Mouse (Mus musculus) testis, postnatal 10 days (tissue): Measurements from ENCODE around the gene Kif1c.
A peak's percentile ranks its signal among the peaks of the same experiment; 100 is the strongest.

Experiments
- DNase-seq: peaks from one replicate; pipeline ENCODE4 v3.0.0; 2021; ENCODE audit warnings: low spot score

Kif1c gene

DNA sequence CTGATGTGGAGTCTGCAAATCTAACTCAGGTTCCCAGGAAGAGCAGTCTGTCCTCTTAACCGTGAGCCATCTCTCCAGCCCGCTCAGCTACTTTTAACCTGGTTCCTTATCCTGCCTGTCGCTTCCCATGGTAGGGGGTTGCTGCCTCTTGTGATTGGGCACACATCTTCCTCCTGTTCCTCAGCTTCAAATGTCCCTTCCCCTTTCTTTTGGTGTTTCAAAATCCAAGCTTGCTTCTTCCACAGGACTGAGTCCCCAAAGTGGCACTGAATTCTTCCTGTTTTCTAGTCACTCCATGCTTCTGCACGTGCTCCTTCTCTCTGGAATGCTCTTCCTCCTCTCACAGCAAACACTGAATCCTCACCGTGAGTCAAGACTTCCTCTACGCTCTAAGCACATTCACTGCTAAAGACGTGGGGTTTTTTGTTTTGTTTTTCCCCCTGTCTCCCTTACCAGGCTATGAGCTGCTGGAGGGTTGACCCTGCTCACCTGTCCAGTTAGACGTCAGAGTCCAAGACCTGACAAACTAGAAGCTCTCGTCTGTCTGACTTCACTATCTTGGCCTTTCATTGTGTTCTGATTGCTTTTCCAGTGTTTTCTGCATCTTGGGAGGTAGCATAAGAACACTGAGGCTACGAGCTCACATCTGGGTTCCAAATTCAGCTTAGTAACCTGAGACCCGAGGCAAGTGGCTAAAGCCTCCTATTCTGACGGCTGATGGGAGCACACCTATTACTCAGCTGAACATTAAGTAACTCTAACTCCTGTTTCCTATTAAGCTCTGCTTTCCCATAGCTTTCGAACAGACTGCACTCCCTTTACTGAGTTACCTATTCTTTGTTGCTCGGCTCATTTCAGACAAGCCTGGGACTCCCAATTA is 32.8 kb upstream of the Kif1c start:
- no peak for DNase-seq

DNA sequence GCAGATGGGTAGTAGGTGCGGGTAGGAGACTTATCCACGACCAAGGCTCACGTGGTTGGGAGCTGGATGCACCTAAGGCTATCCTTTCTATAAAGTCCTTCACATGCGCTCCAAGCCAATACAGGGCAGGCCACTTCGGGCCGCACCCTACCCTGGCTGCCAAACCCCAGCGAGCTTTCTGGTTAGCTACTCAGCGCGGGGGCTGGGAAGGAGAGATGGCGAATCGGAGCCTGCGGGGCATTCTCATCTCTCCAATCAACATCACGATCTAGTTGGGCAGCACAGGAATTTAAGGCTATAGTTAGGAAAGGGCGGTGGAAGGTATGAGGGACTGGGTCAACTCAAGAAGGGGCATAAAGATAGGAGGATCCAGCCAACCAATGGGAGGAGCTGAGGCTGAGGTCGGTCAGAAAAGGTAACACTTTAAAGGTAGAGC is 32.0 kb upstream of the Kif1c start:
- peak; percentile 74 for DNase-seq

DNA sequence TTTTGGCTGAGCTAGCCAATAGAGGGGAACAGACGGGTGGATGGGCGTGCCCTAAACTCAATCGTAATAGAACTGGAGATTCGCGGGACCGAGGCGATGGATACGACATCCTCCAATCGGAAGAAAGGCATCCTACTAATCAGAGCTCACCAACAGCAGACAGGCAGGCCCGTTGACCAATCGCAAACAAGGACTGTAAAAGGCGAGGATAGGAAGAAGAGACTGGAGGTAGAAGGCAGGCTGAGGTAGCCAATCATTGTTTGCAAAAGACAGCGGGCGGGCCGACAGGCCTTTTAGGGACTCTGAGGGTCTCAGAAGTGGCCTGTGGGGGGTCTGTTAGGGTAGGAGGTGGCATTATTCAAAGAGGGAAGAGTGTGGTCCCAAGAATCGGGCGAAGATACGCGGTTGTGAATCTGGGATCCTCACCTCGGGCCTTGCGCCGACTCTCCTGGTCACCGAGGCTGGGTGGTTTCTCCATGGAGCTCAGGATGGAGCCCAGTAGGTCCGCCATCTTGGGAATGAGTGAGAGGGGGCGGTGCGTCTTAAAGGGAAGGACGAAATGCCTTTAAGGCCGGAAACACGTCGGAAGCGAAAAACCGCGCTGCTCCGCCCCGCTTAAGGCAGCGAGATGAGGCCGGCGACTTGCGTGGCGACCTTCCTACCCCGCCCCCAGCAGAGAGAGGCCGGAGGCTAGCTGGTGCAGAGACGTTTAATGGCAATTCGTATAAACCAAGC is 31.4 kb upstream of the Kif1c start, which contains the start of gene Spag7:
Gene Spag7, minus strand, starts transcription at position 646 of the 735 bp plus-strand sequence.
- peak; percentile 94 for DNase-seq

DNA sequence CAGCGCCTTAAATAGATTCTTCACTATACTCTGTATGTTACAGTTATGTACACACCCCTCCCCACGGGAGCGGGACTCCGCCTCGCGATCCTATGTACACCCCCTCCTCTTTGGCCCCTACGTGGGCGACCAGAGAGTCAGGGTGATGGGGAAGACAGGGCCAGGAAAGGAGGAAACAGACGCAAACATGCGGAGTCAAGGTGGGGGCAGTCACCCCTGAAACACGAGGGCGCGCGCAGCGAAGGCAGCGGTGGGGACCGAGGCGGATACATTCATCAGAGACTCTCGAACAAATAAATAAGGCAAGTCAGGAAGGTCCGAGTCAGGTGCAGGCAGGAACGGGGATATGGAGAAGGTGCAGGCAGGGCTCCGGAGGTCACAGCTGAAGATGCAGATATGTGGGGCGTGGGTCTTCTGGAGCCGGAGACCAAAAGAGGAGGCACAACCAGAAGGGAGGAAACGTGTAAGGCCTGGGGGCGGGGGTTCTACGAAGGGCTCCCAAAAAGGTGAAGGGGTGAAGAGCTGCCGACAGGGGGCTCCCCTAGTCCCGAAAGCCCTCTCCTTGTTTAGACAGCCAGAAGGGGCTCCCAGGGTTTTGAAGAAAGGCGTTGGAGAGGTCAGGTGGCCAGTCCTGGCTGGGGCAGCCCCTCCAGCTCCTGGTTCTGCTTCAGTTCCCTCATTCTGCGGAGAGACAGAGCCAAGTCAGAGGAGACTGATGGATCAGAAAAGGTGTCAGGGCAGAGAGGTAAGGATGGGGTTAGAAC is 30.6 kb upstream of the Kif1c start:
- DNase-seq: peak; percentile 81

DNA sequence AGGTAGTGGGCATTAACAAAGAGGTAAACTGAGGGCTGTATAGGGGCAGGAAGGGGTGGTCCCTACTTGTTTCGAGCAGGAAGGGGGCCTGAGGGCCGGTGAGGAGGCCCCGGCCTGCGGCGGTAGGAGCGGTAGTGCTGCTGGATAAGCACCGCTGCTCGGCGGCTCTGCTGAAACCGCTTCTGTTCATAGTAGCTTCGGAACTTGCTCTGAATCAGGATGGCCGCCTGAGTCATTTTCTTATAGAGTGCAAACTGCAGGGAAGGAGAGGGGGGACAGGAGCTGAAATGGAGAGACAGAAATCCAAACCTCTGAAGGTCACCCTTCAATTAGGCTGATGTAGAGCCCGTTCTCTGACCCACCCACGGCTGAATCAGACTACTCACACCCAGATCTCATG is 29.9 kb upstream of the Kif1c start:
- no peak for DNase-seq

DNA sequence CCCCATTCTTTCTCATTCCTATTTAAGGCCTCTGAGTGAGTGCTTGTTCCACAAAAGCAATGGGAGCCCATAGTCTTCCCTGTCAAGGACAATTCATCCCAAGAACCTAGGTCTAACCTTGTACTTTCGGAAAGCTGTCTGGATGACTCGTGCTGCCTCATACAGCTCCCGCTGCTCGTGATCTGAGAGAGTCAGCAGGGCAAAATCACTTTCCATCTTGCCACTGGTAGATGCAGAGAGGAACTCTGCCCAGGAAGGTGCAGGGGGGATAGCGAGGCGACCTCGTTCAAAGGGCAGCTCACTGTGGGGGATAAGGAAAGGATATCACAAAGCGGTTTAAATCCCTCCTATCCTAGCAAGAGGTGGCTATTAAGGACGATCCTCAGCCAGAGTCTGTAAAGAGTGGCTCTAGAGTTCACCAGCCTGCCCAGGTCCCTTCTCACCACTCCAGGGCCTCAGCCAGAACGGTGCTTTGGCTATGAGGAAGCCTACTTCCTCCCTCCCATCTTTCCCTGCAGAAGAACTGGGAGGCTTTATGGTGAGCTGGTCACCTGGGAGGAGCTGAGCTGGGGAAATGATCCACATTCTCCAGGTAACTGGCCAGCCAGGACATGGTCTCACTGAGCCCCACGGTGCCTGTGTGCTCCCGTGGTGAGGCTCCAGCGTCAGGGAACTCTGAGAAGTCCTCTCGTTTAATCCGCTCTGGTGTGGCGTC is 28.9 kb upstream of the Kif1c start:
- no peak for DNase-seq

DNA sequence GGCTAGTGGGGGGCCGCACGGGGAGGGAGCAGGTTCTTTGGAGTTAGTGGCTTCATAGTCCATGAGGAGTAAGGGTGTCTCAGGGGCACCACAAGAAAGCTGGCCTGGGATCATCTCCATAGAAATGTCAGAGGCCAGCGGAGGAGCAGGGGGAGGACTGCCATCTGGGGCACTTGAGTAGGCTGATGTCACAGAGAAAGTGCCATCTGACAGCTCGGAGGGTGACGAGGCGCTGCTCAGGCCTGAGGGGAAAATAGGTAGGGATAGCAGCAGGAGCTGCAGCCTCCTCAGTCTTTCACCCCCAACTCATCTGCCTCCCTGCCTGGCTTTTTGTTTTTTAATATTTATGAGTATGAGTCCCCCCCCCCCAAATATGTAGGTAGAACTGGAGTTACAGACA is 26.3 kb upstream of the Kif1c start:
- DNase-seq: no peak

DNA sequence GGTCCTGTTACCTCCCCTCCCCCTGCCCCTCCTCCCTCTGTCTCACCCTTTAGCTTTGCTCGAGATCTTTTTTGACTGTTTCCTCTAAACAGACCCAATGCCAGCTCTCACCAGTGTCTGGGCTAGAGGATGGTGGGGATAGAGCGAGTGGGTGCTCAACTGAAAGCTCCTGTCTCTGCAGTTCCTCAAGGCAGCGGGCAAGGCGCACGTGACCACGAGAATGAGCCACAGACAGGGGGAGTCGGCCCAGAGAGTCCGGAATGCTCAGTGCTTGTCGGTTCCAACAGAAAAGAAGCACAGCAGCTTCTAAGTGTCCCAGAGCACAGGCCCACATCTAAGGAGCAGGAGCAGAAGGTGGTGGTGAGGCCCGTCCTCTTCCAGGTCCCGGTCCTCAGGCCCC is 25.8 kb upstream of the Kif1c start:
- DNase-seq: no peak

DNA sequence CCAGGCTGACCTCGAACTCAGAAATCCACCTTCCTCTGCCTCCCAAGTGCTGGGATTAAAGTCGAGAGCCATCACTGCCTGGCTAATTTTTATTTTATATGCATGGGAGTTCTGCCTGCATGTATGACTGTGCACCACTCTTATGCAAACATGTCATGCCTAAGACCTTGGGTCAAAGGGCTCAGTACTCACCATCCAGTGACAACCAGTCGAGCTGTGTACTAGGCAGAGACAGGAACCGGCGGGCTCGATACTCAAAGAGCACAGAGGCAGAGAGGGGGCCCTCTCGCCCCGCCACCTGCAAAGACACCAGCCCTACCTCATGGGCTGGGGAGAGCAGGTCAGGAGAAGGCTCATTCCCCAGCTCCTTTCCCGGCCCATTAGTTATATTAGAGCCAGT is 22.3 kb upstream of the Kif1c start:
- DNase-seq: no peak

DNA sequence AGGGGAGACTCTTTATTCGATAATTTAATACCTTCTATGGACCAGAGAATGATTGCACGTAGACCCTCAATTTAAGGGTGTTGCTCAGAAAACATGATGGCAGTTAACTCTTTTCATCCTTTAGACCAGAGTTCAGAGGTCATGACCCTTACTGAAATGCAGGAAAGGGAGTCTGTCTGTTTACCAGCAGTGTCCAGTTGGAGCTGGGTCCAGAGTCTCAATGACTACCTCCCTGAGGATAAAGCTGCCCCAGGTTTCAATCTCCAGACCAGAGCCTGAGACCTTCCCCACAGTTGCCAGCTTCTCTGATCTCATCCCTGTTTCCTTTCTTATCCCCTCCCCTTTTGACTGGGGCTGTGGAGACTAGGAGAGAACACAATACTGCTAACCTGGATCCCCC is 21.8 kb upstream of the Kif1c start:
- no peak for DNase-seq

DNA sequence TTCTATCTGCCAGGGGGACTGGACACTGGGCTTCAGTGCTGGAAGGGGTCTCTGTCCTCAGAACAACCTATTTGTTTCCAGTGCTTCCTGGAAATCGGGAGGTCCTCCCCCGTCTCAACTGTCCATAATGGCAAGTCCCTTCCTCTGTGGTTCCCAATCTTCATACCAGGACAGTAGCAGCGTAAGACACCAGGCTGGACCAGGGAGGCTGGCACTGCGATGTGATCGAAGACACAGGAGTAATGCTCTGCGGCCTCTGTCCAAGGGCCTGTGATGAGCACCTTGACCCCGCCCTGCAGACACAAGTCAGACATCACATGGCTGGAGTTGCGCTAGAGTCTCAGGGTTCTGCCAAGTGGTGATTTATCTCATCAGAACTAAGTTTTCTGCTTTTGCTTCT is 21.0 kb upstream of the Kif1c start:
- no peak for DNase-seq

DNA sequence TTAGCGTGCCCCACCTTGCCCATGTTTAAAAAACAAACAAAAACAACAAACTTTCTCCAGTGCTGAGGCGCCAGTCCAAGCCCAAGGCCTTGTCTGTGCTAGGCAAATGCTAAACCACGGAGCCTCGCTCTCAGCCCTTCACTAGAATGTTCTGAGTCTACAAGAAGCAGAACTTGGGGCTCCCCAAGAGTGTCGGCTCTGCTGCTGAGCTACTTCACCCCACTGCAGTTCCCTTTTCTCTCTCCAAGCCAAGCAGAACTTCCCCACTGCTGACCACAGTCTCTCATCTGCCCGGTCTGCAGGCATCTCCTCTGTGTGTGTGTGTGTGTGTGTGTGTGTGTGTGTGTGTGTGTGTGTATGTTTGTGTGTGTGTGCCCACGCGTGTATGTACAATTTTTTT is 20.5 kb upstream of the Kif1c start:
- no peak for DNase-seq

DNA sequence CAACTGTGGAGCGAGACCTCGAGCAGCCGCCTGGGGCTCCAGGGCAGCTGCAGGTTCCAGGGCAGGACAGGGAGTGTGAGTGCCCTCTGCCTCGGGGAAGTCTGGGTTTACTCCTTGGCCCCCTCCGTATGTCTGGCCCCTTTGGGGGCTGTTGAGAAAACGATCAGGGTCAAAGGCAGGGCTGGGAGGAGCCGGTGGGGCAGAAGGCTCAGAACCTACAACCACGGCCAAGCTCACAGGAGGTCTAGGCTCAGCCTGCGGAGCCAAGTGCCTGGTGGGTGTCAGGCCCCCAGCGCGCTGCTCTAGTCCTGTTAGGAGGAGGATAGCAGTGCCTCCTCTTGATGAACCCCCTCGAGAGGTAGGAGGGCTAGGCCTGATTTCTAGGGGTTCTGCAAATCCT is 19.2 kb upstream of the Kif1c start:
- no peak for DNase-seq

DNA sequence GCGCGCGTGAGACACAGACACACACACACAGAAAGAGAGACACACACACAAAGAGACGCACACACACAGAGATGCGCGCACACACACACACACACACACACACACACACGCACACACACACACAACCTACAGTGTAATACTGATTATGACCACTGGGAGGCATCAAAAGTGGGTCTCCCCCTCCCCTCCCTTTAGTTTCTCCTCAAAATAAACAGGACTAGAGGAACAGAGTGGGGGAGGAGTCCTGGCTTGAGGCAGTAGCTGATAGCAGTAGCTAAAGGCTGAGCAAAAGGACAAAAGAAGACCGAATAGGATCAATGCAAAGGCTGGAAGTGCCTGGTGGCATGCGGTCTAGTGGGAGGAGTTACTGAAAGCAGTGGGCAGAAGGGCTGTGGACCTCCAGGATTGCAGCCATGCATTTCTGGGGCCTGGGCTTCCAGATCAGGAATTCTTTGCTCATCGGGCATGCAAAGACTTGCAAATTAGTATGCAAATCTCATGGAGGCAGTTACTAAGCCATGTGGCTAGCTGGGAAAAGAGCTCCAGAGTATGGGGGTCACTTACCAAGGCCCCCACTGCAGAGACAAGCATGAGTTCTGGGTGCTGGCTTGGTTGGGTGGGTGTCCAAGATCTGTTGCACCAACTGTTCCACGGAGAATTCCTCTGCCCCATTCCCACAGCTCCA is 18.3 kb upstream of the Kif1c start:
- DNase-seq: no peak

DNA sequence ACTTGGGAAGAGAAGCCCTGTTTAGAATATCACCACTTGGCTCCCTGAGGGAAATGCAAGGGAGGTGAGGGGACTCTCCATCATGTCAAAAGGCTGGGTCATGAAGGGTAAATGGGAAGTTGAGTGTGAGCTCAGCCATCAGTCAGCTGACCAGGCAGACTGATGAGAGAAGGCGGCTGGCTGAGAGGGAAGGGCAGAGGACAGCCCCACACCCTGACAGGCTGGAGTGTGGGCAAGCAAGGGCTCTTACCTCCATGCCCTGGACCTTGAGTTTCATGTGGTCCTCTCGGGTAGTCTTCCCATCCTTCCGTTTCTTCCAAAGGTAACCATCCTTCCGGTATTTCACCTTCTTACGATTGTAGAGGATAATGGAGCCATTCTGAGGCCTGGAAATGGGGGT is 16.7 kb upstream of the Kif1c start:
- DNase-seq: no peak

DNA sequence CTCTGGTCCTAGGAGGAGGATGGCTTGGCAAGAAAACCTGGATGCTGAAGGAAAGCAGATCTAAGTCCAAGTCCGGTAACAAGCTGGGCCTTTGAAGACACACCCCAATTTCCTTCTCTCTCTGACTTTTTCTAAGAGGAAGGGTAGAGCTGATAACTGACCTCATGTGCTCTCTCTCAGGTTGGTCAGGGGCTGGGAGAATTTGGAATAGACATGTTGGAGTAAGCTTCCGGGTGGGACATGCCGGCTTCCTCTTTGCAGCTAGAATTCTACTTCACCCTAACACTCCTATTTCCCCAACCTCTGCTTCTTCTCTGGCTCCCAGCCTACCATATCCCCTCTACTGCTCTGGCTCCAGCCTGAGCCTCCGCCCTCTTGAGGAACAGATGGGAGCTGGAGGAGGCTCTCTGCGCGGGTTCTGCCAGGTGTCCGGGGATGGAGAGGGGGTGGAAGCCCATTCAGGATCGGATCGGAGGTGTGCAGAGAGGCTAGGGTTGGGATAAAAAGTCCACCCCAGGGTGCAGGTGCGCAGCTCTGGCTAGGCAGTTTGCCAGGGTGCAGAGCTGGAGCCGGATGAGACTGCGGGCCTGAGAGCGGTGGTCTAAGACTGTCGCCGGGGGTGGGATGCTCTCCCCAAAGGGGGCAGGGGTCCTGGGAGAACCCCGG is 13.3 kb upstream of the Kif1c start:
- peak; percentile 57 for DNase-seq

DNA sequence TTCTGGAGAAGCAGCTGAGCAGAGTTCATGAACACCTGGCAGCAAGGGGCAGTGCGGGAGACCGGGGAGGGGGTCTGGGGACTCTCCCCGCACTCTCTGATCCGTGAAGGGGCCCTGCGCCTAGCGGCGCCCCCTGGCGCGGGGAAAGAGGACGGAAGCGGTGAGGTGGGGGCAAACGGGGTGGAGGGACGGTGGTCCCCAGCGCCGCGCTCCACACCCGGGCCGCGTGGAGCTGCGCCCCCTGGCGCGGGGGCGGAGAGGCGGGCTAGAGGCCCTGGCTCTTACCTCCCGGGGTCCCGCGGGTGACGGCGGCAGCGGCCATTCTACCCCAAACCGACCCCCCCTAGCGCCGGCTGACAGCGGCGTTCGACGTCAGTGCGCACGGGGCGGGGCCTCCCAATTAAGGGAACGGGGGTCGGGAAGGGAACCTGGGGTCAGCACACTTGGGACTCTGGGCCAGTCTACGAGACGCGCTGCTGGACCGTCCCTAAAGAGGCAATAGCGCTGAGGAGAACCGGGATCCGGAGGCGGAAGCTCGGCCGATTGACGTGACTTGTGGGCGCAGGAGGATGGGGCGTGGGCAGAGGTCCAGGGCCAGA is 12.6 kb upstream of the Kif1c start, which contains the start of gene Camta2:
Gene Camta2, minus strand, starts transcription at position 505 of the 599 bp plus-strand sequence.
- DNase-seq: peak; percentile 94

DNA sequence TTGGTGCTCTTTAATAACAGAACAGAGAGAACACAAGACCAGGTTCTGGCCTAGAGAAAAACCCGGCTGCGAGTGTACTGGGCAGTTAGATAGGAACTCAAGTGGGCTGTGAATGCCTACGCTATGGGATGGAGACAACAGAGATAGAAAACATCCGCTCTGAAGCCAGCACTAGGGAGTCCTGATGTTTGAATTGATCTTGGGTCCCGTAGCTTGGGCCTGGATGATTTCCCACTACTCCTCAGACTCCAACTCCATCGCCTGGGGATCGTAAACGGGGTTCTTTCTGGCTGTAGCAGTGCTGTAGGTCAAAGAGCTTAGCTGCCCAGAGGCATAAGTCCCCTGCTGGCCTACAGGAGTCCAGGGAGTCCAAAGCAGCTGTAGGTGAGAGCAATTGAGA is 12.0 kb upstream of the Kif1c start:
- DNase-seq: no peak

DNA sequence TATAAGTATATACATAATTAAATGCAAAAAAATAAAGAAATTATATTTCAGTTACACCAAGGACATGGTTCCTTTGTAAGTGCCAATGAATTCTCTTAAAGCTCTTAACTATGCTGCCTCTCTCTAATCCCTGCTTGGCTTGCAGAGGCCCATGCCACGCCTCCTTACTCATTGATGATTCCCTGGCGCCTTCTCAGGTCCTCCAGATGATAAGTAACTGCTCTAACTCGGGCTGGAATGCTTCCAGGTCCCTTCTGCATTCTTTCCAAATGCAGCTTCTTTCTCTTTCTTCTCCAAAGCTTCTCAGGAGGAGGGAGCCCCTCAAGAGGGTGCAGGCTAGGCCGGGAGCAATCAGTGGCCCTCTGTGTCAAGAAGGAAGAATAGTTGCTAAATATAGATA is 10.8 kb upstream of the Kif1c start:
- DNase-seq: no peak

DNA sequence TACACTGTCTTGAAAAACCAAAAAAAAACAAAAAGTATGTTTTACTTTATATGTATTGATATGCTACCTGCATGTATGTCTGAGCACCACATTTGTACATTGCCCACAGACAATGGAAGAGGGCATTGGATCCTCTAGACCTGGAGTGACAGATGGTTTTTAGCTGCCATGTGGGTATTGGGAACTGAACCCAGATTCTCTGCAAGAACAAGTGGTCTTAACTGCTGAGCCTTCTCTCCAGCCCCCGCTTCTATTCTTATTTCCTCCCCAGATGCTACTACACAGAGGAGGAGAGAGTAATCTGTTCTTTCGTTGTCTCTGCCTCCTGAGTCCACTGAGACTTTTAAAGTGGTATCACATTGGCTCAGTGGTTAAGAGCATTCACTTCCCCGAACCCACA is 6.8 kb upstream of the Kif1c start:
- DNase-seq: no peak
